Mouse (Mus musculus) lung, postnatal 0 days (tissue): Measurements from ENCODE around the gene Vmp1. TPM values are rescaled to one million over a fixed set of nuclear protein-coding genes. Genes with fewer than 3 reads are reported as not detected.

Experiments
- ATAC-seq: fragments of 200-750 bp; cut with Nextera tagmentation; 2 replicates; pipeline ENCODE4 v1.8.0; 2017; ENCODE audit warnings: moderate library complexity
- DNase-seq: peaks from one replicate; pipeline ENCODE4 v3.0.0-alpha.2; 2016; ENCODE audit warnings: low spot score
- H3K27ac ChIP-seq: fragments of 300-500 bp; sonication (generic); 2 replicates; pipeline ENCODE4 v1.5.1; 2014; ENCODE audit warnings: antibody characterized with exemption, mild to moderate bottlenecking, low read length, mixed read lengths
- H3K27me3 ChIP-seq: fragments of 300-500 bp; sonication (generic); replicated peaks from 2 replicates; pipeline ENCODE4 v1.6.1; 2014; ENCODE audit warnings: low read length, mixed read lengths; ENCODE audit not compliant: insufficient read depth
- H3K36me3 ChIP-seq: fragments of 300-500 bp; sonication (generic); 2 replicates; pipeline ENCODE4 v1.6.1; 2014; ENCODE audit warnings: low read length, mixed read lengths; ENCODE audit not compliant: insufficient read depth
- H3K4me1 ChIP-seq: fragments of 300-500 bp; sonication (generic); 2 replicates; pipeline ENCODE4 v1.6.1; 2014; ENCODE audit warnings: antibody characterized with exemption, low read depth, low read length, mixed read lengths; ENCODE audit not compliant: insufficient read depth
- H3K4me2 ChIP-seq: fragments of 300-500 bp; sonication (generic); replicated peaks from 2 replicates; pipeline ENCODE4 v1.6.1; 2014; ENCODE audit warnings: low read depth, mild to moderate bottlenecking, low read length, moderate library complexity, mixed read lengths
- H3K4me3 ChIP-seq: fragments of 300-500 bp; sonication (generic); 2 replicates; pipeline ENCODE4 v1.5.1; 2014; ENCODE audit warnings: low read depth, low read length
- H3K9ac ChIP-seq: fragments of 300-500 bp; sonication (generic); replicated peaks from 2 replicates; pipeline ENCODE4 v1.6.1; 2014; ENCODE audit warnings: low read depth, mild to moderate bottlenecking
- H3K9me3 ChIP-seq: fragments of 300-500 bp; sonication (generic); 2 replicates; pipeline ENCODE4 v1.6.1; 2016; ENCODE audit warnings: low read length, mixed read lengths
- CTCF ChIP-seq: IDR thresholded peaks from 2 replicates; pipeline ENCODE4 v1.5.1; 2016; ENCODE audit warnings: antibody characterized with exemption, mild to moderate bottlenecking
- EP300 ChIP-seq: IDR thresholded peaks from 2 replicates; pipeline ENCODE4 v1.6.1; 2016; ENCODE audit warnings: antibody characterized with exemption, mild to moderate bottlenecking, control low read depth
- WGBS: fragments of 180-500 bp; shearing (Covaris S2); extraction: QIAGEN DNeasy Blood & Tissue Kit; methylation state at CpG from one replicate; pipeline ENCODE4 v1.1.7; 2014; 5-methylcytosine and 5-hydroxymethylcytosine counted together
- polyA plus RNA-seq: library from polyadenylated mRNA; unstranded; fragments of >200 nt; fragmentation: Nextera tagmentation; extraction: Ambion mirVana; gene quantifications from 2 replicates; pipeline ENCODE4 v1.2.1, GENCODE M21; 2015

Vmp1 gene
- polyA plus RNA-seq, 1 experiment from 2014 or later = 181 TPM

DNA sequence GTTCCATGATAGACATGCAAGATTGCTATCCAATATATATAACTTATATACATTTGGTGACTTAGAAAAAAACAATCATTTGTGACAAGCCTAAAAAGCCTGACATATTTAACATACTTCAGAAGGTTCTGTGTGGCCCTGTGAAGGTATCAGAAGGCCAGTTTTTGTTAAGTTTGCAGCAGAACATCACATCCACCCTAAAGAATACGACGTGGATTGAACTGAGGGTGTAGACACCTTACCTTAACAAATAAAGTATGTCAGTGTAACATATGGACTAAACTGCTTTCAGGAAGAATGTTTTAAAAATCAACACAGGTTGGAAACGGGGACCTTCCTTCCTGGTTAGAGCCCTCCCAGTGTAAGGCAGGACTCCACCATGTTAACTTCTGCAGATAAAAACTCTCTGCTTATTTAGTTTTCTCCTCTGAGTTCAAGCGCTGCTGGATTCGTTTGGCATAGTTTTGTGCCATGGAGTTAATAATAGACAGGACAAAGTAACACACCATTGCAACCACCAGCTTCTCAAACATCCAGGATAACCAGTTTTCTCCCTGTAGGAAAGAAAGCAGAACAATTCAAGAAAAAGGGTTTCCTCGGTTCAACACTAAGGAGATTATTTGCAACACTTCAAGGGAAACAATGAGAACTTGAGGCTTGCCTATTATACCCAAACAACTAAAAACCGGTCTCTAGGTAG lies 98.6 kb downstream of the Vmp1 start:
- H3K4me3 ChIP-seq = peak overlapping the region; percentile 57
- H3K36me3 ChIP-seq = no peaks in the 10 kb centered on the region
- WGBS = 33% methylated on average over 7 of the region's 7 CpGs
- TF ChIP-seq EP300 (no peak; the same call in 1 of the 2 replicates), CTCF (no peak)
- ATAC-seq (no peak), DNase-seq (peak; percentile 21)
- H3K4me1 ChIP-seq = peaks cover 20% of the 10 kb centered on the region
- H3K4me2 ChIP-seq = peak overlapping the region; percentile 60
- no peaks in the 10 kb centered on the region for H3K27me3 ChIP-seq
- H3K9me3 ChIP-seq = no peaks in the 10 kb centered on the region
- H3K9ac ChIP-seq = peak overlapping the region; percentile 81
- peak overlapping the region; percentile 97 for H3K27ac ChIP-seq

- Histone ChIP-seq H3K36me3 (no peaks in the 10 kb centered on the region), H3K4me2 (peak overlapping the region; percentile 60), H3K27me3 (no peaks in the 10 kb centered on the region), H3K27ac (peak overlapping the region; percentile 97; the same call in 1 of the 2 replicates), H3K4me1 (peaks cover 28% of the 10 kb centered on the region), H3K9ac (peak overlapping the region; percentile 81), H3K9me3 (no peaks in the 10 kb centered on the region), H3K4me3 (peak overlapping the region; percentile 57)
- TF ChIP-seq CTCF = no peak
- no peak for TF ChIP-seq EP300
- DNase-seq (no peak), ATAC-seq (no peak)
- WGBS = 70% methylated on average over 14 of the region's 14 CpGs
Measured at GRCm38 (mm10) chr11:86583990-86584897, 99.4 kb downstream of the Vmp1 start.

DNA sequence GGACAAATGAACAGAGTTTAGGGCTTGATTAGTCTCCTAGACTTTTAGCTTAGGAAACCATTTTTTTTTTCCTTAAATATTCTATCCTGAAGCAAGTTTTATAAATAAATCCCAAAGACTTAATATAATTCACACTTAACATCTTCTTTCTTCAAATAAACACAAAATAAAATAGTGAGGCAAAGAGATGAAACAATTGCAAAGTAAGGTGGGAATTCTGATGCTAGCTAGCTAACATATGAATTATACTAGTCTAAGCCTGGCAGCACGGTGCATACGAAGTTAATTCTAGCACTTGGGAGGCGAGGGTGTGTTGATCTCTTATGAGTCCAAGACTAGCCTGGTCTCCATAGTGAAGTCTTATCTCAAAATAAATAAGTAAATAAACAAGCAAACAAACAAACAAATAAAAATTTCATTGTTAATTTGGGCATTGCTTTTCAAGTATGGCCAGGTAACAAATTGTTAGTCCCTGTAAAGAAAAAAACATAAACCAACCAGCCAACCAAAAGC lies 100.3 kb downstream of the Vmp1 start:
- H3K9ac ChIP-seq = no peak overlapping the region
- no peak for TF ChIP-seq CTCF
- no peak for TF ChIP-seq EP300
- ATAC-seq (no peak), DNase-seq (no peak)
- H3K9me3 ChIP-seq = no peaks in the 10 kb centered on the region
- 87% methylated on average over 3 of the region's 3 CpGs for WGBS
- peak overlapping the region; percentile 60; the same call in 1 of the 2 replicates for H3K4me2 ChIP-seq
- peaks cover 33% of the 10 kb centered on the region for H3K4me1 ChIP-seq
- no peak overlapping the region for H3K27ac ChIP-seq
- no peaks in the 10 kb centered on the region for H3K27me3 ChIP-seq
- H3K4me3 ChIP-seq = no peak overlapping the region
- no peaks in the 10 kb centered on the region for H3K36me3 ChIP-seq

GRCm38 (mm10) chr11:86582543-86583260 lies 100.9 kb downstream of the Vmp1 start:
- Histone ChIP-seq H3K9me3 (no peaks in the 10 kb centered on the region), H3K27ac (peak overlapping the region; percentile 93), H3K27me3 (no peaks in the 10 kb centered on the region), H3K4me1 (peaks cover 34% of the 10 kb centered on the region), H3K4me2 (0 out of 2 replicates have a peak overlapping the region, but pooled peaks have one; percentile 60), H3K9ac (no peak overlapping the region), H3K36me3 (no peaks in the 10 kb centered on the region), H3K4me3 (no peak overlapping the region)
- TF ChIP-seq EP300 = no peak
- TF ChIP-seq CTCF = no peak
- DNase-seq (no peak), ATAC-seq (no peak)
- WGBS = 89% methylated on average over 7 of the region's 7 CpGs

DNA sequence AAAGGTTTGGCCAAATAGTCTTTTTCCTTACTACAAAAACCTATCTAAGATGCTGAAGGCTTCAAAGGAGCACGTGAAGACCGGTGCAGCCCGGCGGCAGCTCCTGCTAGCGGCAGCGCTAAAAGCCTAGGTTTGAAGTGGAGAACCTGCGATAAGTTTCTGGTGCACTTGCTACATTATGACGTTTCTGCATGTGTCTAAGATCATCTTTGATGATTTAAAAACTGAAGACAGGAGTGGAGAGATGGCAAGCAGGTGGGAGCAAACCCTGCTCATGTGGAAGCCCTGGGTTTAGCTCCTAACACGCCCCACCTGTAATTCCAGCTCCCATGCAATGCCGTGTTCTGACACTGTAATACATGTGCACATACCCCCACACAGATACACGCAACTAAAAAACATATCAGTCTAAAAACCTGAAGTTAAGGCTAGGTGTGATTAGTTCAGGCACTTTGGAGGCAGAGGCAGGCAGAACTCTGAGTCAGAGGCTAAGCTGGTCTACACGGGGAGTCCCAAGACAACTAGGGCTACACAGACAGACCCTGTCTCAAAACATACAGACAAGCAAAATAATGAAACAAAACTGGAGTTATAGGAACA lies 101.6 kb downstream of the Vmp1 start:
- H3K27ac ChIP-seq = peak overlapping the region; percentile 93
- 70% methylated on average over 12 of the region's 12 CpGs for WGBS
- TF ChIP-seq EP300 (no peak), CTCF (no peak; the same call in 1 of the 2 replicates)
- no peaks in the 10 kb centered on the region for H3K27me3 ChIP-seq
- ATAC-seq = no peak
- H3K9me3 ChIP-seq = no peaks in the 10 kb centered on the region
- no peak overlapping the region for H3K9ac ChIP-seq
- H3K4me1 ChIP-seq = peaks cover 38% of the 10 kb centered on the region
- DNase-seq = peak; percentile 42
- peak overlapping the region; percentile 54 for H3K4me2 ChIP-seq
- no peak overlapping the region for H3K4me3 ChIP-seq
- no peaks in the 10 kb centered on the region for H3K36me3 ChIP-seq
